ENCODE assay signal across 21 mouse cellular contexts in genomic region chr3:119684741-119685140, GRCm38 (mm10).
A peak's percentile ranks its signal among the peaks of the same experiment; 100 is the strongest.
DNase-seq lines count a peak whose midpoint lies in the region; ATAC-seq and TF ChIP-seq lines count a peak whose summit lies in the region.
"Had no signal": no experiment of that assay in that cellular context is flagged by ENCODE, and none has a peak within 500 bp of the region (broad histone marks: within the 10 kb centered on the region; RNA-seq: fewer than 3 reads in every experiment).

No protein-coding gene starts in this region.

- no peak for TF ChIP-seq CTCF in midbrain, postnatal 0 days (IDR thresholded peaks at IDR 0.05)

- WGBS in forebrain, embryonic 13.5 days = 47% methylated on average over 6 of the region's 6 CpGs
- WGBS in forebrain, embryonic 10.5 days = 72% methylated on average over 6 of the region's 6 CpGs
- WGBS in midbrain, embryonic 13.5 days = 45% methylated on average over 6 of the region's 6 CpGs
- 28% methylated on average over 6 of the region's 6 CpGs for WGBS in midbrain, postnatal 0 days

- H3K36me3 ChIP-seq in forebrain, embryonic 13.5 days (ENCODE audit: poor library complexity, severe bottlenecking) = no peaks in the 10 kb centered on the region
- H3K36me3 ChIP-seq in forebrain, embryonic 10.5 days (replicated peaks) = no peaks in the 10 kb centered on the region
- H3K36me3 ChIP-seq in midbrain, embryonic 13.5 days = no peaks in the 10 kb centered on the region
- no peaks in the 10 kb centered on the region for H3K36me3 ChIP-seq in midbrain, postnatal 0 days (ENCODE audit: insufficient read depth, low read length)
- H3K36me3 ChIP-seq: embryonic facial prominence, embryonic 10.5 days; G1E; heart, embryonic 13.5 days; hindbrain, embryonic 15.5 days had no signal

- no peak overlapping the region for H3K4me2 ChIP-seq in forebrain, embryonic 13.5 days
- H3K4me2 ChIP-seq in midbrain, embryonic 13.5 days (replicated peaks) = no peak overlapping the region
- no peak overlapping the region for H3K4me2 ChIP-seq in midbrain, postnatal 0 days (ENCODE audit: low read depth, low read length, poor library complexity, severe bottlenecking)
- H3K4me2 ChIP-seq: heart, embryonic 13.5 days; hindbrain, embryonic 15.5 days had no signal

- no peaks in the 10 kb centered on the region for H3K27me3 ChIP-seq in forebrain, embryonic 13.5 days
- no peaks in the 10 kb centered on the region for H3K27me3 ChIP-seq in forebrain, embryonic 10.5 days (ENCODE audit: poor library complexity, severe bottlenecking)
- no peaks in the 10 kb centered on the region for H3K27me3 ChIP-seq in midbrain, embryonic 13.5 days
- H3K27me3 ChIP-seq in midbrain, postnatal 0 days (ENCODE audit: insufficient read depth, low read length) = no peaks in the 10 kb centered on the region
- H3K27me3 ChIP-seq: heart, embryonic 13.5 days; hindbrain, embryonic 15.5 days had no signal

- no peak overlapping the region for H3K9ac ChIP-seq in forebrain, embryonic 13.5 days
- H3K9ac ChIP-seq in midbrain, embryonic 13.5 days (replicated peaks) = no peak overlapping the region
- no peak overlapping the region for H3K9ac ChIP-seq in midbrain, postnatal 0 days (replicated peaks; ENCODE audit: low read length, poor library complexity, severe bottlenecking)
- H3K9ac ChIP-seq: heart, embryonic 13.5 days; hindbrain, embryonic 15.5 days had no signal

- H3K9me3 ChIP-seq in forebrain, embryonic 13.5 days (replicated peaks) = no peaks in the 10 kb centered on the region
- H3K9me3 ChIP-seq in forebrain, embryonic 10.5 days = no peaks in the 10 kb centered on the region
- H3K9me3 ChIP-seq in midbrain, embryonic 13.5 days = no peaks in the 10 kb centered on the region
- no peaks in the 10 kb centered on the region for H3K9me3 ChIP-seq in midbrain, postnatal 0 days (ENCODE audit: low read length)
- H3K9me3 ChIP-seq: embryonic facial prominence, embryonic 10.5 days; G1E; heart, embryonic 13.5 days; hindbrain, embryonic 15.5 days had no signal

- no peak overlapping the region for H3K27ac ChIP-seq in forebrain, embryonic 13.5 days
- no peak overlapping the region for H3K27ac ChIP-seq in forebrain, embryonic 10.5 days
- H3K27ac ChIP-seq in midbrain, embryonic 13.5 days = no peak overlapping the region
- no peak overlapping the region for H3K27ac ChIP-seq in midbrain, postnatal 0 days (ENCODE audit: low read depth, low read length)
- H3K27ac ChIP-seq: embryonic facial prominence, embryonic 10.5 days; heart, embryonic 13.5 days; hindbrain, embryonic 15.5 days had no signal

- no peak for DNase-seq in forebrain, embryonic 10.5 days (ENCODE audit: extremely low spot score, low spot score)
- DNase-seq in midbrain, postnatal 0 days (ENCODE audit: low spot score) = no peak
- DNase-seq in brain, embryonic 18.5 days (ENCODE audit: low read depth, low spot score) = peak; percentile 32
- no peak for DNase-seq in cerebellum, postnatal 36 days
- no peak for DNase-seq in retina, postnatal 1 day
- DNase-seq: adrenal gland, adult 8-10 months; adrenal gland, postnatal 36 days; B cell, adult 2 months; cerebellum, adult 18-20 months; cerebellum, adult 9-11 months; gastrocnemius, postnatal 36 days; heart, adult 11 months; heart, postnatal 36 days had no signal

- H3K4me1 ChIP-seq in forebrain, embryonic 13.5 days = peaks cover 8% of the 10 kb centered on the region; the same call in 1 of the 2 replicates
- H3K4me1 ChIP-seq in forebrain, embryonic 10.5 days = peaks cover 11% of the 10 kb centered on the region
- peaks cover 11% of the 10 kb centered on the region; the same call in 1 of the 2 replicates for H3K4me1 ChIP-seq in midbrain, embryonic 13.5 days (replicated peaks)
- no peaks in the 10 kb centered on the region for H3K4me1 ChIP-seq in midbrain, postnatal 0 days (ENCODE audit: insufficient read depth, low read length)
- H3K4me1 ChIP-seq: heart, embryonic 13.5 days; hindbrain, embryonic 15.5 days had no signal

- no peak overlapping the region for H3K4me3 ChIP-seq in forebrain, embryonic 13.5 days
- no peak overlapping the region for H3K4me3 ChIP-seq in forebrain, embryonic 10.5 days
- no peak overlapping the region for H3K4me3 ChIP-seq in midbrain, embryonic 13.5 days (replicated peaks)
- no peak overlapping the region for H3K4me3 ChIP-seq in midbrain, postnatal 0 days (ENCODE audit: low read depth, low read length)
- H3K4me3 ChIP-seq: embryonic facial prominence, embryonic 10.5 days; heart, embryonic 13.5 days; hindbrain, embryonic 15.5 days had no signal

- ATAC-seq in forebrain, embryonic 13.5 days = peak; percentile 65
- 0 out of 2 replicates have a peak, but pooled peaks have one; percentile 9 for ATAC-seq in midbrain, embryonic 13.5 days
- ATAC-seq in midbrain, postnatal 0 days (ENCODE audit: low FRiP score) = no peak
- ATAC-seq: CD4-positive, CD25-positive, alpha-beta regulatory T cell, adult 4 months; intestine, embryonic 16.5 days had no signal
